Mouse (Mus musculus) kidney, postnatal 36 days (tissue): Measurements from ENCODE around the gene Nle1.

ENCODE experiments used
- DNase-seq, 2 experiments: peaks; one replicate each; pipeline ENCODE4 v3.0.0; 2021 to 2022; ENCODE audit warnings: mixed read lengths in 2 of 2

Nle1 gene

DNA sequence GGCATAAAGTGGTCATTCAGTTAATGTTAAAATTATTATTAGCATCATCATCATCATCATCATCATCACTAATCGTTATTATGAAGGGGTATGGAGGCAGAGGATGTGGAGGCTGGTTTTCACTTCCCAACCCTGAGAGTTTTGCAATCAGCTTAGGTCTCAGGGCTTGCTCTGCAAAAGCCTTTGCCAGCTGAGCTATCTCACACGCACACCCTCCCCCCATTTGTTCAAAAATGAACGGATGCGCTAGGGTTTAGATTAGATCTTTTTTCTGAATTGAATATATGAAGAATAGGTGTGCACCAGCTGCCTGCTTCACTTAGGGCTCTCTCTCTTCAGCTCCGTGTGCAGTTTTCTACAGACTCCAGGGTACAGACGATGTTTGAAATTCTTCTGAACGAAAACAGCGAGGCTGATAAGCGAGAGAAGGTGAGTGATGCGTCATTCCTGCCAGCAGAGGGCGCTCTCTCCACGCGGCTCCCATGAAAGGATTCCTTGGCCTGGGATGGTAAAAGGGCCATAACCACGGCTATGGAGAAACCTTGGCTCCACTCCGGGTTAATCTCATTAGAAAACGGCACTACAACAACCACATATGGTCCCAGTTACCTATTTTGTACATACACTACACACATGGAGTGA is 6.6 kb upstream of the Nle1 start:
- peak; percentile 70 to 90 for DNase-seq

- DNase-seq, result no peak
Measured at GRCm38 (mm10) chr11:82910679-82911389, 2.6 kb upstream of the Nle1 start.

DNA sequence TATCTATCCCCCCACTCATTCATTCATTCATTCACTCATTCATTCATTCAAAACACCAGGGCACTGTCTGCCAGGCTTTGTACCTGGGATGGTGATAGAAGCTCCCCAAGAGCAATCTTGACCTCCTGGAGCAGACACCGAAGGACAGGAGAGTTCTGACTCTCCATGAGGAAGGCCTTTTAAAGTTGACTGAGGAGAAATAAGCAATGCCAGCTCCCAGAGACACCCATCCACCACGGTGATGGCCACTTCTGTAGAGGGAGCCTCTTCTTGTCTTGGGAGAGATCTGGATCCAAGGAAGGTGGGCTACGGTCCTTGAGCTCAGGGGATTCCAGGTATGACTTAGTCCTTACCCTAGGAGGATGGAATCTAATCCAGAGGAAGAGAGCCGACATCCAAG is 2.0 kb upstream of the Nle1 start, which contains the start of gene Unc45b:
Gene Unc45b, plus strand, starts transcription at position 301 of the 400 bp plus-strand sequence.
- no peak for DNase-seq

- DNase-seq, result no peak
Measured at GRCm38 (mm10) chr11:82908608-82908989, 388 bp upstream of the Nle1 start.

DNA sequence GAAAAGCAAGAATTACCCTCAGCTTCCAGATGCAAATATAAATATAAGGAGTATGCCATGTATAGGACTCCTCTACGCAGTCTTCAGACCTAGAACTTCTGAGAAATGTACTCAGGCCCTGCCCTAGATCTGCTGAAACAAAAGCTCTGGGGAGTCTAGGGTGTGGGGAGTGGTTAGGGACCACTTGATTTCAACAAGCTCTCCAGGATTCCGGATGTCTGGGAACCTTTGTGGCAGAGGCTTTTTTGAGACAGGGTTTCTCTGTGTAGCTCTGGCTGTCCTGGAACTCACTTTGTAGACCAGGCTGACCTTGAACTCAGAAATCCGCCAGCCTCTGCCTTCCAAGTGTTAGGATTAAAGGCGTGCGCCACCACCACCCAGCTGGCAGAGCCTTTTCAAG is 2.4 kb downstream of the Nle1 start:
- DNase-seq, result no peak

DNA sequence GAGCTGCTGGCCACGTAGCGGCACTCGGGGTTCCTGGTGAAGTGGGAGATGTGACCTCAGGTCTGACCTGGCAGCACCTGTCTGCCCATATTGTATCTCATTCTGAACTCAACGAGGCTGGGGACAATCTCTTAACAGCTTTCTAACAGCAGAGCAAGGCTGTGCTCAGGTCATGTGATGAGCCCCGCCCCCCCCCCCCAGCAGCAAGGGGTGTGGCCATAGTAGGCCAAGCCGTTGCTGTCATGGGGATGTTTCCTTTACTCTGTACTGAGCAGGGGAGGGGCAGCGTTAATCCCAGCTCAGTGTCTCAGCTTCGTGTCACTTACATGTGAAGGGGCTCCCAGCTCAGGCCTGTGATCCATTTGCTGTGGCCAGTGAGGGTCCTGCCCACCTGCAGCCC is 3.3 kb downstream of the Nle1 start:
- DNase-seq, result no peak

- DNase-seq, result no peak
Measured at GRCm38 (mm10) chr11:82901606-82902310, 6.5 kb downstream of the Nle1 start.

GRCm38 (mm10) chr11:82899720-82900119 is 8.5 kb downstream of the Nle1 start:
- no peak for DNase-seq

- peak; percentile 27 to 31 for DNase-seq
Measured at GRCm38 (mm10) chr11:82897478-82897877, 10.7 kb downstream of the Nle1 start.

DNA sequence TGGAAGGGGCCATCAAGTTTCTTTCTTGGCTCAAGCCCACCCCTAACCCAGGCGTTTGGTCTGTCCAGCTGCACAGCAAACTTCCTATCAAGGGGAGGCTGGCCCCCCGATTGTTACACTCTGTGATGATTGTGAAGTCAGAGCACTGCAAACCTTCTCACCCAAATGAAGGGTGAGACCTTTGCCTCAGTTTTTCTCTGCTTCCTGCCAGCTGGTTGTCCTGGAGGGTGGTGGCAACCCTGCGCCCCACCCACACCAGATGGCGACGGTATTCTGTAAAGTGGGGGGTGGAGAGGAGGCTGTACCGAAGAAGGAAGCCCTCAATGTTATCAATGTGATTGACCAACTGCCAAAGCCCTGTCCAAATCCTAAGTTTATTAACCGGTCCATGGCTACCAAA is 16.3 kb downstream of the Nle1 start, which contains the start of gene Fndc8:
Gene Fndc8, plus strand, starts transcription at position 189 of the 400 bp plus-strand sequence.
- DNase-seq, result no peak

GRCm38 (mm10) chr11:82890342-82890762 is 17.9 kb downstream of the Nle1 start, which contains the start of gene Rad51d:
Gene Rad51d (minus strand): TSS chr11:82890614.
- DNase-seq, result peak; percentile 96 to 98

DNA sequence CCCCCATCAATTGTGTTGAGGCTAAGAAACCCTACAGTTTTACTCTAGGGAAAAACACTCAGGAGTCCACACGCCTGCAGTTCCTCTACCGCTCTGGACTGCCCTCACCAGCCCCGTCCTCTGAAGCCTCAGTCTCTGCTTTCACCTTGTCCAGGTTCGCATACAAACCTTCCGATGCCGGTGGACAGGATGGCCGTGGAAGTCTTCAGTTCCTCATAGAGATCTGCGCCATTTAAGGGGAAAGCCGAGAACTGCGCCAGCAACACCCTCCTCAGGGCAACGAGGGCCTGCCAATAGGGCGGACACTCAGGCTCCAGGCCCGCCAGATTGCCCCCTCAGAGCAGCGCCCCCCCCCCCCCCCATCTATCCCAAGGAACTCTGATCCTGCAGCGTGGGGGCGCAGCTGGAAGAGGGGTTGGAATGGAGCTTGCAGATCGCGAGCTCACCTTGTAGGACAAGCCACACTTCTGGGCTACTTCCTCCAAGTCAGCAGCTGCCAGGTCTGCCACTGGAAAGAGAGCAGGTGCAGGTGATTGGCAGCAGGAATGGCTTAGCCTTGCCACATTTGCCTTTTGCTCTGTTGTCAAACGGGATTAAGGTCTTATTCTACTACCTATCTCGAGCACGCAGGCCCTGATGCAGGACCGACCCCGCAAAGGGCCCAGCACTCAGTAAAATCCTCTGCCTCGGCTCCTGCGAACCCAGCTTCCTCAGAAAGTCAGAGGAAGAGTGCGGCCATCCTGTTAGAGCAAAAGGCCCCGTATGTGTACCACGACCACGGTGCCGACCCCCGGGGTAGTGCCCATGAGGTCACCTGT is 18.5 kb downstream of the Nle1 start:
- peak; percentile 22 to 52 for DNase-seq

- DNase-seq, result peak; percentile 76 to 82
Measured at GRCm38 (mm10) chr11:82888491-82888946, 19.7 kb downstream of the Nle1 start.

- no peak for DNase-seq
Measured at GRCm38 (mm10) chr11:82886559-82886958, 21.7 kb downstream of the Nle1 start.

DNA sequence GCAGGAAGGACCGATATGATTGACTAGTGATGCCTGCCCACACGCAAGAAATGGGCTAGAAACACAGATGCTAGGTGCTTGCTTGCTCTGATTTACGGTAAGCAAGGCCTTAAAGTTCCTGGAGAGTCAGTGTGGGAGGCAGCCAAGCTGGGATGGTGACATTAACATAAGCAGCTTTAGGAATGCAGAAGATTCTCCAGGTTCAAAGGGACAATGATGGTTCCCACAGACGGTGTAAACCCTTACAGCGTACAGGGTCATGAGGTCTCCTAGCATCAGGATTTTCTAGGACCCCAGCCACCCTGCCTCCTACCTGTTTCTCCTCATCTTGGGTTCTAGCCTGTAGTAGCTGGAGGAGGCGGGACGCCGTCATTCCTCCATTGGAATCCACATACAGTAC is 25.0 kb downstream of the Nle1 start:
- no peak for DNase-seq

DNA sequence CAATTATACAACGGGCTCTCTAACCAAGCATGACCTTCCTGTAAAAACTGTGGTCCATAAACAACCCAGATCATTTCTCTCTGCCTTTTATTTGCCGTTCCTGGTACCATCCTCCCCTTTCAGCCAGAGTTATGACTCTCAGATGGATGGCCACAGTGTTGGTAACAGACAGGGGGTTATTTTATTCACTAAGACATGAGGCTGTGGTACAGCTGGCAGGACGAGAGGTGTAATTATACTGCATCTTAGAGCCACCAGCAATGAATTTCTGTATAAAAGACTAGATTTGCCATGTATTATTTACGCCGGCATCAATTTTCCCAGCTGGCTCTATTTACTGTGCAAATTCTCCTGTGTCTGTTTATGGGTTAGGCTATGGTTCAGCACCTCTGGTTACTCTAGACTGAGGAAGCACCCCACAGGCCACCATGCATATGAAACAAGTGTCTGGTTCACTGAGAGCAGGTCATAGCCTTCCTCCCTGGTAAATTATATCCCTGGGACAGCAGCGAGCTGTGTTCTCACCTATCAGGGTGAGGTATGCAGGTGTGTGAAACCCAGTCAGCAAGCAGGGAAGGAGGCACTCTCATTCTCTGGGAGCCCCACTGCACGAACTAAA is 30.4 kb downstream of the Nle1 start:
- no peak for DNase-seq

GRCm38 (mm10) chr11:82875631-82876030 is 32.6 kb downstream of the Nle1 start:
- no peak for DNase-seq

- DNase-seq, result no peak
Measured at GRCm38 (mm10) chr11:82874924-82875323, 33.3 kb downstream of the Nle1 start.

- DNase-seq, result peak; percentile 96 to 100
Measured at GRCm38 (mm10) chr11:82871031-82871446, 37.2 kb downstream of the Nle1 start, which contains the start of gene Rffl. Gene Rffl (minus strand): TSS chr11:82871210.

DNA sequence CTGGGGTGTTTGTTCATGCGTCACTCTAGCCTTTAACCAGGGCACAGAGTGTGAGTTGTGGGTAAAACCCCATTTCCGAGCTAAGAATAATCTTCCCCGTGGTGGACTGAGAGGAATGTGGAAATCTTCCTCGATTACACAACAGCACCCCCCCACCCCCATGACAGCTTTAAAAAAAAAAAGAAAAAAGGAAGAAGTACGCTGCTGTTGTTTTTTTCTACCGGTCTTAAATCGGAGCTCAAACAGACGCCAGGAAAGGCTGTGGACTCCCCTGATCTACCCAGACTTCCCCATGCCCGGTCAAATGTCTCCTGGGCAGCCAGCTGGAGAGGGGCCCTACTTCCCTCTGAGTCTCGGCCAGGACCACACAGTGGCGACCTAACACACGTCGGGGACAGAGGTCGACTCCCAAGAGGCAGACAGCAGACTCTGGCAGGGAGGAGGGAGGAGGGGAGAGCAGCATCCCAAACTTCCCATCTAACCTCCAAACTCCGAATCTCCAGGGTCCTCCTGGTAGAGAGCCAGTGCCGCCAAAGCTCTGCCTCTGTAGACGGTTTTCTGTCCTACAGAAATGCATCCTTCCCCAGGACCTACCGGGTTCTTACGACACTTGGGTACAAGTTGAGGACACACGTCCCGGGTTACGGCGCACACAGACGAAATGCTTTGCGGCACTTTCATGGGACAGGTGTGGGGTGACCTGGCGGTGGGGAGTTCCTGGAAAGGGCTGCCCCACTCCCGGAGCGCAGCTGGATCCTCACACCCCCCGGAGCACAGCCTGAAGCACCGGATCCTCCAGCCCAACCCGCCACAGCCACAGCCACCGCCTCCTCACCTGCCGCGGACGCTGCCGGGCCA is 37.8 kb downstream of the Nle1 start:
- DNase-seq, result peak; percentile 81 to 84
